Mouse (Mus musculus) neural tube, embryonic 11.5 days (tissue): ENCODE results near the gene Agap1. TPM values are rescaled to one million over a fixed set of nuclear protein-coding genes. Genes with fewer than 3 reads are reported as not detected.

Experiments used
- ATAC-seq: fragments of 200-750 bp; cut with Nextera tagmentation; 2 replicates; pipeline ENCODE4 v1.8.0; 2017; ENCODE audit warnings: moderate number of reproducible peaks, mild to moderate bottlenecking, moderate TSS enrichment, moderate library complexity; ENCODE audit not compliant: insufficient read depth, low FRiP score, low TSS enrichment
- DNase-seq: peaks from one replicate; pipeline ENCODE4 v3.0.0-alpha.2; 2015; ENCODE audit warnings: low spot score
- H3K27ac ChIP-seq: fragments of 300-500 bp; sonication (generic); 2 replicates; pipeline ENCODE4 v1.5.1; 2014; ENCODE audit warnings: low read depth, mild to moderate bottlenecking, low read length
- H3K27me3 ChIP-seq: fragments of 300-500 bp; sonication (generic); 2 replicates; pipeline ENCODE4 v1.6.1; 2014; ENCODE audit warnings: mild to moderate bottlenecking, low read length, mixed read lengths; ENCODE audit not compliant: control insufficient read depth, insufficient read depth
- H3K36me3 ChIP-seq: fragments of 300-500 bp; sonication (generic); 2 replicates; pipeline ENCODE4 v1.6.1; 2014; ENCODE audit warnings: mild to moderate bottlenecking, low read length, moderate library complexity, mixed read lengths; ENCODE audit not compliant: control insufficient read depth, insufficient read depth
- H3K4me1 ChIP-seq: fragments of 300-500 bp; sonication (generic); 2 replicates; pipeline ENCODE4 v1.6.1; 2014; ENCODE audit warnings: low read length, mixed read lengths; ENCODE audit not compliant: control insufficient read depth, insufficient read depth
- H3K4me2 ChIP-seq: fragments of 300-500 bp; sonication (generic); 2 replicates; pipeline ENCODE4 v1.6.1; 2014; ENCODE audit warnings: low read depth, mild to moderate bottlenecking, moderate library complexity
- H3K4me3 ChIP-seq: fragments of 300-500 bp; sonication (generic); 2 replicates; pipeline ENCODE4 v1.5.1; 2014; ENCODE audit warnings: low read depth, low read length
- H3K9ac ChIP-seq: fragments of 300-500 bp; sonication (generic); 2 replicates; pipeline ENCODE4 v1.6.1; 2014; ENCODE audit warnings: mild to moderate bottlenecking, low read length
- H3K9me3 ChIP-seq: fragments of 300-500 bp; sonication (generic); 2 replicates; pipeline ENCODE4 v1.6.1; 2016; ENCODE audit warnings: low read length; ENCODE audit not compliant: control insufficient read depth
- WGBS: fragments of 180-500 bp; shearing (Covaris S2); extraction: QIAGEN DNeasy Blood & Tissue Kit; methylation state at CpG from one replicate; pipeline ENCODE4 v1.1.7; 2014; 5-methylcytosine and 5-hydroxymethylcytosine counted together
- polyA plus RNA-seq: library from polyadenylated mRNA; unstranded; fragments of >200 nt; fragmentation: Nextera tagmentation; extraction: Ambion mirVana; gene quantifications from 2 replicates; pipeline ENCODE4 v1.2.1, GENCODE M21; 2014

Agap1 gene
- polyA plus RNA-seq, 1 experiment from 2014 or later: 31.1 TPM

DNA sequence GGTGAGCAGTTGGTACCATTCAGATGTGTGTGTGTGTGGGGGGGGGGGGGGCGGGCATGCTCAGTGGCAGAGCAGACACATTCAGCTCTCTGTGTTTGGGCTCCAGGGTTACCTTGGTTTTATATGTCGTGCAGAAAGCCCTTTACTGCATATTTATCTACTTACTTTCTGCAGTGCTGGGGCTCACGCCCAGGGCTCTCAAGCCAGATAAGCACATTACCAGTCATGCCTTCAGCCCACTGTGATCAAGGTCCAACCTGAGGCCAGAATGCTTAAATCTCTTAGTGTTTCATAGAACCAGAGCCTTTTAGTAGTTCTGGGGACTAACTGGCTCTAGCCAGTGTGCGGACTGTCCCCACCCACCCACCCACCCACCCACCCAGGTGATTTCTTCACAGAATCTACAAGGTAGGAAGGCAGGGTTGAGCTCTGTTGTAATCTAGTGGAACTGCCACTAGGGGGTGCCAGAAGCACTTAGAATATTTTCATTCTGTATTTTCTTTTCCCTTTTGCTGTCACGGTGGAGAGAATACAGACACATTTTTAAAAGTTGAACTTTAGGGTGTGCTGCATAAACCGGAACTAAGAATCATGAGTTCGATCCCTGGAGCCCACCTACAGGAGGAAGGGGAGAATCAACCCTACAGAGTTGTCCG lies 189.0 kb downstream of the Agap1 start:
- WGBS: 73% methylated on average over 8 of the region's 8 CpGs
- ATAC-seq: no peak
- no peak overlapping the region for H3K9ac ChIP-seq
- no peak overlapping the region for H3K4me2 ChIP-seq
- H3K36me3 ChIP-seq: no peaks in the 10 kb centered on the region
- no peaks in the 10 kb centered on the region for H3K4me1 ChIP-seq
- no peak overlapping the region for H3K27ac ChIP-seq
- no peaks in the 10 kb centered on the region for H3K9me3 ChIP-seq
- no peak overlapping the region for H3K4me3 ChIP-seq
- H3K27me3 ChIP-seq: no peaks in the 10 kb centered on the region
- peak; percentile 47 for DNase-seq

- Histone ChIP-seq H3K4me3 (no peak overlapping the region), H3K4me2 (no peak overlapping the region), H3K4me1 (no peaks in the 10 kb centered on the region), H3K9me3 (no peaks in the 10 kb centered on the region), H3K27ac (no peak overlapping the region), H3K9ac (no peak overlapping the region), H3K36me3 (no peaks in the 10 kb centered on the region), H3K27me3 (no peaks in the 10 kb centered on the region)
- ATAC-seq (no peak), DNase-seq (no peak)
- 79% methylated on average over 11 of the region's 11 CpGs for WGBS
Observed at GRCm38 (mm10) chr1:89644120-89644519, 189.5 kb downstream of the Agap1 start.

DNA sequence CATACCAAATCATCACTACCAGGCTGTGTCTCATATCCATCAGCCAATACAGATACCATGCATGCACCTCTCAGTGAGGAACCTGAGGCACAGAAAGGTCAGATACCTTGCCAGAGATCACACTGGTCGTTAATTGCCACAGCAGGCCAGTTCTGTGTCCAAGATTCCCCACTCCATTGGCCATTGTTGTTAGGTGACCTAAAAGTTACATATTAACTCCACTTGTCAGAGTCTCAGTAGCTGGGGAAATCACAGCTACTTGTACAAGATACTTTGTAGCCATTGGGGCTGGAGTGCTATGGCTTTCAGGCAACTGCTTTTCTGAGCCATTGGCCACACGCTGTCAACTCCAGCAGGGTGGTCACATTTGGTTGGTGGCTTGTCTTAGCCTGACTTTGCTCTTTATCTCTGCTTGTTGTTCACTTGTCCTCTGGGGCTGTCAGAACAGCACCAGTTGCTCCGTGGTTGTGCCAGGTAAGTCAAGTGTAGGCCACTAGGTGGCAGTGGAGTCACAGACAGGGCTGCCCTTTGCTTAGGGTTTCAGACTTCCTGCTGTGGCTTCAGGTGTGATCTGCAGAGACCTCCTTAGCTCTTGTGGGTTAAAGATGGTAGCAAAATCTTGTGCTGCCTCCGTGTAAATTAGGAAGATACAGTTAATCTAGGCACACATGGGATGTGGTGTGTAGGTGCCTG lies 191.9 kb downstream of the Agap1 start:
- no peaks in the 10 kb centered on the region for H3K9me3 ChIP-seq
- no peak overlapping the region for H3K4me2 ChIP-seq
- no peak overlapping the region for H3K4me3 ChIP-seq
- WGBS: 17% methylated on average over 4 of the region's 4 CpGs
- no peaks in the 10 kb centered on the region for H3K36me3 ChIP-seq
- ATAC-seq: no peak
- DNase-seq: peak; percentile 76
- no peak overlapping the region for H3K9ac ChIP-seq
- H3K27me3 ChIP-seq: no peaks in the 10 kb centered on the region
- H3K27ac ChIP-seq: no peak overlapping the region
- H3K4me1 ChIP-seq: no peaks in the 10 kb centered on the region

- no peak overlapping the region for H3K4me2 ChIP-seq
- DNase-seq: no peak
- 62% methylated on average over 8 of the region's 8 CpGs for WGBS
- no peaks in the 10 kb centered on the region for H3K36me3 ChIP-seq
- H3K27ac ChIP-seq: no peak overlapping the region
- no peaks in the 10 kb centered on the region for H3K27me3 ChIP-seq
- peaks cover 3% of the 10 kb centered on the region; the same call in 1 of the 2 replicates for H3K4me1 ChIP-seq
- ATAC-seq: no peak
- no peak overlapping the region for H3K4me3 ChIP-seq
- H3K9ac ChIP-seq: no peak overlapping the region
- H3K9me3 ChIP-seq: no peaks in the 10 kb centered on the region
Observed at GRCm38 (mm10) chr1:89647505-89647904, 192.9 kb downstream of the Agap1 start.

DNA sequence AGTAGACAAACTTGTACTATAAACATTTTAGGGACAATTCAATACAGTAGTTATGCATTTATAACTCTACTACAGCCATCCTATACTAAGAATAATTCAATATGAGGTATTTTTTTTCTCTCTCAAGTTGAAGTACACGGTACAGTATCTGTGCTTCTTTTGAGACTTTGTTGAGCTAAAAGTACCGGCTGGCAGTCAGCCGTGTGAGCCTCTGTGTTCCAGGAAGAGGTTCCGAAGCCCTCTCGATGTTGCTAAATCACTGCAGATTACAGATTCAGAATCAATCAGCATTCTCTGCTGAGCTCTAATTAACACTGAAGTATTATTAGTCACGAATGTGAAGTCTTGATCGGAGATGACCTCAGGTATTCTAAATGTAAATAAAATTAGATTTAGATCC lies 196.0 kb downstream of the Agap1 start:
- Histone ChIP-seq H3K9ac (no peak overlapping the region), H3K27ac (no peak overlapping the region), H3K4me1 (peaks cover 4% of the 10 kb centered on the region; the same call in 1 of the 2 replicates), H3K36me3 (no peaks in the 10 kb centered on the region), H3K27me3 (no peaks in the 10 kb centered on the region), H3K9me3 (no peaks in the 10 kb centered on the region), H3K4me2 (no peak overlapping the region), H3K4me3 (no peak overlapping the region)
- WGBS: 90% methylated on average over 7 of the region's 7 CpGs
- DNase-seq: no peak
- ATAC-seq: no peak

GRCm38 (mm10) chr1:89656167-89656566 lies 201.6 kb downstream of the Agap1 start:
- no peak for ATAC-seq
- H3K27me3 ChIP-seq: no peaks in the 10 kb centered on the region
- no peak overlapping the region for H3K27ac ChIP-seq
- H3K4me1 ChIP-seq: peaks cover 7% of the 10 kb centered on the region
- DNase-seq: no peak
- H3K4me2 ChIP-seq: no peak overlapping the region
- no peaks in the 10 kb centered on the region for H3K36me3 ChIP-seq
- H3K9ac ChIP-seq: no peak overlapping the region
- 88% methylated on average over 3 of the region's 3 CpGs for WGBS
- no peak overlapping the region for H3K4me3 ChIP-seq
- H3K9me3 ChIP-seq: no peaks in the 10 kb centered on the region

GRCm38 (mm10) chr1:89656643-89657321 lies 202.2 kb downstream of the Agap1 start:
- no peak for DNase-seq
- H3K27me3 ChIP-seq: no peaks in the 10 kb centered on the region
- H3K4me3 ChIP-seq: no peak overlapping the region
- H3K36me3 ChIP-seq: no peaks in the 10 kb centered on the region
- peaks cover 7% of the 10 kb centered on the region for H3K4me1 ChIP-seq
- no peak overlapping the region for H3K9ac ChIP-seq
- no peak for ATAC-seq
- no peak overlapping the region for H3K4me2 ChIP-seq
- WGBS: 53% methylated on average over 11 of the region's 11 CpGs
- H3K27ac ChIP-seq: no peak overlapping the region
- no peaks in the 10 kb centered on the region for H3K9me3 ChIP-seq

DNA sequence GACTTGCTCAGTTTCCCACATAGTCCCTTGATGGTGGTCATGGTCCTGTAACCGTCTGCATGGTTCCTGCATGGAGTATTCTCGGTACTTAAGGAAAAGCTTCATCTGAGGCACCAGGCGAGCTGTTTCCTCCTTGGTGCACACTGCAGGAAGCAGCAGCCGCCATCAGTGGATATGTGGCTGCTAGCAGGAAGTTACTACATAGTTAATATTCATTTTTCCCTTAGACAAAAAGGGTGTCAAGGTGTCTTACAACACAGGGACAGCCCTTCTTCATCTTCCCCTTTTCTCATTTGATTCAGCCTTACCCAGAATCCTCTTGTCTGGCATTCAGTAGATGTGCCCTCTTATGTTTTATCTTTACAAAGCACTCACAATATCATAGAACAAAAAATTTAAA lies 206.2 kb downstream of the Agap1 start:
- Histone ChIP-seq H3K4me3 (no peak overlapping the region), H3K4me1 (peaks cover 3% of the 10 kb centered on the region; the same call in 1 of the 2 replicates), H3K36me3 (no peaks in the 10 kb centered on the region; the same call in 1 of the 2 replicates), H3K27ac (no peak overlapping the region), H3K4me2 (no peak overlapping the region), H3K27me3 (no peaks in the 10 kb centered on the region), H3K9ac (no peak overlapping the region), H3K9me3 (no peaks in the 10 kb centered on the region)
- DNase-seq: no peak
- ATAC-seq: no peak
- 90% methylated on average over 4 of the region's 4 CpGs for whole genome bisulfite sequencing
